In the genomic region with DNA sequence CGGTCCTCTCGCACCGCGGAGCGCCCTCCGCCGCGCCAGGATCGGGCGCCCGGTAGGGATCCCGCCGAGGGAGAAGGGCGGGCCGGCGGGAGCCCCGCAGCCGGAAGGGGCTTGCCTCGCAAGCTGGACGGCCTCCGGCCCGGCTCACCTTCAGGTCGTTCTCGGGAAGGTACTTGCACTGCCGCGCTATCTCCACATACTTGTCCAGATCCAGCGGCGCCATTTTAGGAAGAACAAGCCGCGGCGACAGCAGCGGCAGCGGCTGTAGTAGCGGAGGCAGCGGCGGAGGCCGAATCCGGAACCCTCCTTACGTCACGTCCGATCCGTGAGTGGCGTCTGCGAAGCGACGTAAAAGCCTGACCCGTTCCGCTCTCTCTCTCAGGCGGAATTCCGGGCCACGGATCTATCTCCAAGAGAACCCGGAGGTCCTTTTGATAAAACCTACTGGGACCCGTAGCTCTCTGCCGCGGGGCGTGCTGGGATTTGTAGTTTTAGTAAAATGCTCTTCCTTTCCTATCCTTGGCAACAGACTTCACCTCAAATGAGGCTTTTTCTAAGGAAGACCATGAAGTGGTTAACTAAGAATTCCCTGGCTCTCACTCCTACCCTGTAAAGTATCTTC, we compare ENCODE assay signal across 7 mouse cellular contexts. TPM values are rescaled to one million over a fixed set of nuclear protein-coding genes. Genes with fewer than 3 reads are reported as not detected.
A peak's percentile ranks its signal among the peaks of the same experiment; 100 is the strongest.
DNase-seq lines count a peak whose midpoint lies in the region; ATAC-seq lines count a peak whose summit lies in the region.

Gene Ppp6c, minus strand, starts transcription at position 433 of the 622 bp plus-strand sequence.

- no peaks in the 10 kb centered on the region for H3K9me3 ChIP-seq in embryonic facial prominence, embryonic 11.5 days (replicated peaks; ENCODE audit: control insufficient read depth, low read length)
- H3K9me3 ChIP-seq in limb, embryonic 10.5 days (replicated peaks) = no peaks in the 10 kb centered on the region
- no peaks in the 10 kb centered on the region for H3K9me3 ChIP-seq in midbrain, embryonic 13.5 days

- no peaks in the 10 kb centered on the region for H3K4me1 ChIP-seq in embryonic facial prominence, embryonic 11.5 days (ENCODE audit: control insufficient read depth, insufficient read depth, low read length)
- peaks cover 9% of the 10 kb centered on the region for H3K4me1 ChIP-seq in limb, embryonic 10.5 days
- peaks cover 23% of the 10 kb centered on the region for H3K4me1 ChIP-seq in midbrain, embryonic 13.5 days (replicated peaks)

- no peaks in the 10 kb centered on the region for H3K36me3 ChIP-seq in embryonic facial prominence, embryonic 11.5 days (replicated peaks; ENCODE audit: control insufficient read depth, insufficient read depth, low read depth, low read length)
- no peaks in the 10 kb centered on the region for H3K36me3 ChIP-seq in limb, embryonic 10.5 days
- no peaks in the 10 kb centered on the region for H3K36me3 ChIP-seq in midbrain, embryonic 13.5 days

- no peaks in the 10 kb centered on the region for H3K27me3 ChIP-seq in embryonic facial prominence, embryonic 11.5 days (ENCODE audit: control insufficient read depth, insufficient read depth, low read length)
- H3K27me3 ChIP-seq in limb, embryonic 10.5 days (ENCODE audit: low read depth, poor library complexity, severe bottlenecking) = no peaks in the 10 kb centered on the region
- H3K27me3 ChIP-seq in midbrain, embryonic 13.5 days = no peaks in the 10 kb centered on the region

- WGBS in embryonic facial prominence, embryonic 11.5 days = under 1% methylated on average over 55 of the region's 56 CpGs
- WGBS in limb, embryonic 10.5 days = under 1% methylated on average over 56 of the region's 56 CpGs
- WGBS in midbrain, embryonic 13.5 days = under 1% methylated on average over 44 of the region's 56 CpGs

- H3K9ac ChIP-seq in embryonic facial prominence, embryonic 11.5 days (replicated peaks; ENCODE audit: low read length) = peak within 1 kb of the TSS; percentile 74
- H3K9ac ChIP-seq in midbrain, embryonic 13.5 days (replicated peaks) = peak within 1 kb of the TSS; percentile 83

- peak within 1 kb of the TSS; percentile 51 for H3K4me3 ChIP-seq in embryonic facial prominence, embryonic 11.5 days (ENCODE audit: low read depth, low read length)
- H3K4me3 ChIP-seq in limb, embryonic 10.5 days = peak within 1 kb of the TSS; percentile 72
- peak within 1 kb of the TSS; percentile 69 for H3K4me3 ChIP-seq in midbrain, embryonic 13.5 days (replicated peaks)

- 0 out of 2 replicates have a peak within 1 kb of the TSS, but pooled peaks have one; percentile 48 for H3K27ac ChIP-seq in embryonic facial prominence, embryonic 11.5 days (replicated peaks; ENCODE audit: low read depth, low read length)
- peak within 1 kb of the TSS; percentile 92 for H3K27ac ChIP-seq in limb, embryonic 10.5 days
- H3K27ac ChIP-seq in midbrain, embryonic 13.5 days = peak within 1 kb of the TSS; percentile 94

- peak; percentile 94 for DNase-seq in adrenal gland, postnatal 14 days
- DNase-seq in embryonic facial prominence, embryonic 11.5 days (ENCODE audit: low spot score) = peak; percentile 99
- peak; percentile 96 for DNase-seq in kidney, adult 11 months
- peak; percentile 92 for DNase-seq in limb, embryonic 10.5 days (ENCODE audit: low spot score)
- peak; percentile 84 for DNase-seq in spleen, adult 12 weeks (ENCODE audit: low spot score)

- peak; percentile 99 for ATAC-seq in embryonic facial prominence, embryonic 11.5 days (replicated peaks; ENCODE audit: insufficient number of reproducible peaks, low FRiP score, low TSS enrichment, low read depth)
- ATAC-seq in granulocyte monocyte progenitor cell, adult 5-6 weeks (replicated peaks; ENCODE audit: poor library complexity, severe bottlenecking) = peak; percentile 94
- peak; percentile 99 for ATAC-seq in midbrain, embryonic 13.5 days

- H3K4me2 ChIP-seq in embryonic facial prominence, embryonic 11.5 days (ENCODE audit: low read depth, low read length) = peak within 1 kb of the TSS; percentile 42
- peak within 1 kb of the TSS; percentile 74 for H3K4me2 ChIP-seq in midbrain, embryonic 13.5 days (replicated peaks)

RNA-seq across cellular contexts. Expression of gene Ppp6c, which starts in this region (rescaled TPM):
- 81.0 and 81.2 TPM in 2 replicates for total RNA-seq in adrenal gland, postnatal 14 days (2021)
- polyA plus RNA-seq in embryonic facial prominence, embryonic 11.5 days (2014; fragmentation: Nextera tagmentation; extraction: Ambion mirVana) = 85.9 and 90.5 TPM in 2 replicates
- 64.6 and 91.3 TPM in 2 replicates for total RNA-seq in granulocyte monocyte progenitor cell, adult 5-6 weeks (2014; fragmentation: Nextera tagmentation)
- 70.4 and 86.3 TPM in 2 replicates for total RNA-seq in granulocyte monocyte progenitor cell, adult 5-6 weeks (2017)
- 65.1 and 70.7 TPM in 2 replicates for polyA plus RNA-seq in limb, embryonic 10.5 days (2016; fragmentation: Nextera tagmentation; extraction: Ambion mirVana)
- polyA plus RNA-seq in midbrain, embryonic 13.5 days (2015; fragmentation: Nextera tagmentation; extraction: Ambion mirVana) = 76.8 and 77.7 TPM in 2 replicates

Comparison
In these comparisons a context has a peak if more than half of its experiments do, and no peak if none do; other contexts are left out.
1. Peak in every context shown above with its lines: DNase-seq, ATAC-seq, H3K4me3 ChIP-seq and H3K27ac ChIP-seq.